Mouse (Mus musculus) intestine, embryonic 14.5 days (tissue): Measurements from ENCODE around the gene Alox5ap. TPM values are rescaled to one million over a fixed set of nuclear protein-coding genes. Genes with fewer than 3 reads are reported as not detected.

Experiments used
- ATAC-seq: fragments of 200-750 bp; cut with Nextera tagmentation; replicated peaks from 2 replicates; pipeline ENCODE4 v1.8.0; 2017; ENCODE audit warnings: low read depth, moderate number of reproducible peaks, moderate TSS enrichment, moderate library complexity; ENCODE audit not compliant: low FRiP score, low TSS enrichment
- DNase-seq: peaks from one replicate; pipeline ENCODE4 v3.0.0-alpha.2; 2018; ENCODE audit warnings: low spot score
- H3K27ac ChIP-seq: fragments of 300-500 bp; sonication (generic); 2 replicates; pipeline ENCODE4 v1.5.1; 2014; ENCODE audit warnings: low read depth, mild to moderate bottlenecking, control low read depth
- H3K27me3 ChIP-seq: fragments of 300-500 bp; sonication (generic); replicated peaks from 2 replicates; pipeline ENCODE4 v1.6.1; 2014; ENCODE audit warnings: low read length, control low read depth; ENCODE audit not compliant: control insufficient read depth, insufficient read depth
- H3K36me3 ChIP-seq: fragments of 300-500 bp; sonication (generic); 2 replicates; pipeline ENCODE4 v1.6.1; 2014; ENCODE audit warnings: low read length, control low read depth; ENCODE audit not compliant: control insufficient read depth, insufficient read depth
- H3K4me1 ChIP-seq: fragments of 300-500 bp; sonication (generic); replicated peaks from 2 replicates; pipeline ENCODE4 v1.6.1; 2014; ENCODE audit warnings: low read length, control low read depth, mixed read lengths; ENCODE audit not compliant: control insufficient read depth, insufficient read depth
- H3K4me2 ChIP-seq: fragments of 300-500 bp; sonication (generic); 2 replicates; pipeline ENCODE4 v1.6.1; 2014; ENCODE audit warnings: low read length
- H3K4me3 ChIP-seq: fragments of 300-500 bp; sonication (generic); 2 replicates; pipeline ENCODE4 v1.5.1; 2014; ENCODE audit warnings: low read depth, low read length, control low read depth, mixed read lengths
- H3K9ac ChIP-seq: fragments of 300-500 bp; sonication (generic); 2 replicates; pipeline ENCODE4 v1.6.1; 2014; ENCODE audit warnings: mild to moderate bottlenecking, low read length
- H3K9me3 ChIP-seq: fragments of 300-500 bp; sonication (generic); 2 replicates; pipeline ENCODE4 v1.6.1; 2016; ENCODE audit warnings: low read length, control low read depth; ENCODE audit not compliant: control insufficient read depth
- WGBS: fragments of 180-500 bp; shearing (Covaris S2); extraction: QIAGEN DNeasy Blood & Tissue Kit; methylation state at CpG from one replicate; pipeline ENCODE4 v1.1.7; 2014; 5-methylcytosine and 5-hydroxymethylcytosine counted together
- polyA plus RNA-seq: library from polyadenylated mRNA; unstranded; fragments of >200 nt; fragmentation: Nextera tagmentation; extraction: Ambion mirVana; gene quantifications from 2 replicates; pipeline ENCODE4 v1.2.1, GENCODE M21; 2014

The Alox5ap gene
- polyA plus RNA-seq, 1 experiment from 2014 or later: 10.4 TPM

GRCm38 (mm10) chr5:149287148-149288038 is 22.8 kb downstream of the Alox5ap start:
- H3K9ac ChIP-seq: peak overlapping the region; percentile 35
- no peak overlapping the region for H3K27ac ChIP-seq
- no peaks in the 10 kb centered on the region for H3K36me3 ChIP-seq
- H3K27me3 ChIP-seq: no peaks in the 10 kb centered on the region
- peak overlapping the region; percentile 32 for H3K4me3 ChIP-seq
- no peak; the same call in 1 of the 2 replicates for ATAC-seq
- H3K9me3 ChIP-seq: peaks cover 3% of the 10 kb centered on the region; the same call in 1 of the 2 replicates
- H3K4me1 ChIP-seq: no peaks in the 10 kb centered on the region
- WGBS: 19% methylated on average over 41 of the region's 41 CpGs
- peak overlapping the region; percentile 47 for H3K4me2 ChIP-seq
- DNase-seq: peak; percentile 57

GRCm38 (mm10) chr5:149291266-149291665 is 26.7 kb downstream of the Alox5ap start:
- Histone ChIP-seq H3K4me3 (no peak overlapping the region), H3K4me1 (no peaks in the 10 kb centered on the region), H3K9ac (no peak overlapping the region), H3K36me3 (no peaks in the 10 kb centered on the region), H3K4me2 (no peak overlapping the region), H3K27me3 (no peaks in the 10 kb centered on the region), H3K9me3 (no peaks in the 10 kb centered on the region), H3K27ac (no peak overlapping the region)
- WGBS: 83% methylated on average over 5 of the region's 5 CpGs
- no peak for DNase-seq
- no peak for ATAC-seq

GRCm38 (mm10) chr5:149293071-149293470 is 28.5 kb downstream of the Alox5ap start:
- H3K9ac ChIP-seq: no peak overlapping the region
- H3K4me3 ChIP-seq: no peak overlapping the region
- ATAC-seq (no peak), DNase-seq (no peak)
- H3K4me1 ChIP-seq: no peaks in the 10 kb centered on the region
- H3K4me2 ChIP-seq: no peak overlapping the region
- no peaks in the 10 kb centered on the region for H3K9me3 ChIP-seq
- H3K27ac ChIP-seq: no peak overlapping the region
- H3K27me3 ChIP-seq: no peaks in the 10 kb centered on the region
- H3K36me3 ChIP-seq: no peaks in the 10 kb centered on the region
- 77% methylated on average over 4 of the region's 4 CpGs for WGBS

- ATAC-seq (no peak), DNase-seq (no peak)
- Histone ChIP-seq H3K4me3 (no peak overlapping the region), H3K4me2 (no peak overlapping the region), H3K4me1 (no peaks in the 10 kb centered on the region), H3K36me3 (no peaks in the 10 kb centered on the region), H3K27ac (no peak overlapping the region), H3K9ac (no peak overlapping the region), H3K27me3 (no peaks in the 10 kb centered on the region), H3K9me3 (no peaks in the 10 kb centered on the region)
- WGBS: 97% methylated on average over 6 of the region's 6 CpGs
Observed at GRCm38 (mm10) chr5:149296808-149297207, 32.2 kb downstream of the Alox5ap start.

GRCm38 (mm10) chr5:149297464-149297863 is 32.9 kb downstream of the Alox5ap start:
- WGBS: 64% methylated on average over 2 of the region's 2 CpGs
- Histone ChIP-seq H3K36me3 (no peaks in the 10 kb centered on the region), H3K9me3 (no peaks in the 10 kb centered on the region), H3K4me2 (no peak overlapping the region), H3K9ac (no peak overlapping the region), H3K4me3 (no peak overlapping the region), H3K4me1 (no peaks in the 10 kb centered on the region), H3K27ac (no peak overlapping the region), H3K27me3 (no peaks in the 10 kb centered on the region)
- DNase-seq: no peak
- no peak for ATAC-seq

GRCm38 (mm10) chr5:149298234-149298633 is 33.7 kb downstream of the Alox5ap start:
- Histone ChIP-seq H3K9me3 (no peaks in the 10 kb centered on the region), H3K4me3 (no peak overlapping the region), H3K27me3 (no peaks in the 10 kb centered on the region), H3K36me3 (no peaks in the 10 kb centered on the region), H3K27ac (no peak overlapping the region), H3K9ac (no peak overlapping the region), H3K4me2 (no peak overlapping the region), H3K4me1 (no peaks in the 10 kb centered on the region)
- ATAC-seq (no peak), DNase-seq (no peak)
- WGBS: 68% methylated on average over 4 of the region's 4 CpGs

- Histone ChIP-seq H3K9ac (no peak overlapping the region), H3K4me3 (no peak overlapping the region), H3K27me3 (no peaks in the 10 kb centered on the region), H3K36me3 (no peaks in the 10 kb centered on the region), H3K9me3 (0 out of 2 replicates have a peak, but pooled peaks cover 3% of the 10 kb centered on the region), H3K27ac (no peak overlapping the region), H3K4me1 (peaks cover 8% of the 10 kb centered on the region; the same call in 1 of the 2 replicates), H3K4me2 (peak overlapping the region; percentile 0; the same call in 1 of the 2 replicates)
- 48% methylated on average over 23 of the region's 23 CpGs for WGBS
- DNase-seq (no peak), ATAC-seq (no peak)
Observed at GRCm38 (mm10) chr5:149312884-149313652, 48.5 kb downstream of the Alox5ap start.

GRCm38 (mm10) chr5:149314514-149315081 is 50.0 kb downstream of the Alox5ap start:
- 63% methylated on average over 12 of the region's 12 CpGs for WGBS
- Histone ChIP-seq H3K4me3 (no peak overlapping the region), H3K9ac (no peak overlapping the region), H3K4me1 (peaks cover 11% of the 10 kb centered on the region; the same call in 1 of the 2 replicates), H3K4me2 (no peak overlapping the region), H3K27ac (0 out of 2 replicates have a peak overlapping the region, but pooled peaks have one; percentile 38), H3K36me3 (no peaks in the 10 kb centered on the region), H3K27me3 (no peaks in the 10 kb centered on the region), H3K9me3 (0 out of 2 replicates have a peak, but pooled peaks cover 3% of the 10 kb centered on the region)
- ATAC-seq (no peak), DNase-seq (no peak)
